Mouse (Mus musculus): Measurements from ENCODE around the gene Slc25a11. TPM values are rescaled to one million over a fixed set of nuclear protein-coding genes. Genes with fewer than 3 reads are reported as not detected.

Slc25a11 gene
- total RNA-seq (2014; rRNA removed) (140 and 159 TPM in 2 replicates), polyA plus RNA-seq (2015; fragmentation: Nextera tagmentation; extraction: Ambion mirVana) (160 and 176 TPM in 2 replicates)

DNA sequence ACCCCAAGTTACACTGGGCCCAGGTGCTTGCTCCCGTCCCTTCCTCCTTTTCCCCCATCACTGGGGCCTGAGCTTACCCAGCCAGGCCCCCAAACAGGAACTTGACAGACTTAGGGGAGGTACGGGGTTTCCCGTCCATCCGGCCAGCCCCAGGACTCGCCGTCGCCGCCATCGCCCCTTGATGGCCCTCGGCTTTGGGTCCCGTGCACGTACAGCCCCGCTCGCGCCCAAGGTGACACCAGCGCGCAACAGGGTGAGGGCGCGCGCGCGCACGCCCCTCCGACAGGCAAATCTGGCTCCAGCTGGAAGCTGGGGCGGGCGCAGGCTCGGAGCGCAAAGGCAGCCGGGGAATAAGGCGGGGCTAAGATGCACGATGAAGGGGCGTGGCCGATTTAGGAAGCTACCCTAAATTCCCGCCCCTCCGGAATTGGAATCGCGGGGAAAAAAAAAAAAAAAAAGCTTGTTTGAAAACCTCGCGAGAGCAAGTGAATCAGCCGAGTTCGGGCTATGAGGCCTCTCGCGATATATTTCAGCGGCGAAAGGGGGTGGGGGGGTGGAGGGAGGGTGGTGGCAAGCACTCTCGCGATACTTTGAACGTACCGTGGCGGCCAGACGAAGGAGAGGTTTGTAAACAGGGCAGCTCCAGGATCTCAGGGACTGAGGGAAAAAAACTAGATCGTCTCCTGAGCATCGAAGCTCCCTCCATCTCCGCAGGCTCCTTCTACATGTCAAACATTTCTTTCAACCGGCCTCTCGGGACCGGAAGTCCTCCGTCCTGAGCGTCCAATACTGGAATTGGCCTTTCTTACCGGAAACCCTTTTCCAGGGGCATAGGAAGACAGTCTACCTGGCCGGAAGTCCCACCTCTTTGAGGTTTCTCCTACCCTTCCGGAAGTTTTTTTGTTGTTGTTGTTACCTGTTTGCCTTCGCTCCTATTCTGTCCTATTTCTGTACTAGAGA is at the start of gene Slc25a11, which contains the start of gene Rnf167:
Gene Slc25a11 (minus strand): TSS at position 789 of the 960 bp plus-strand sequence.
Gene Rnf167 (plus strand): TSS at position 545 of the 960 bp plus-strand sequence.
- peak; percentile 42 for TF ChIP-seq CTCF (IDR thresholded peaks at IDR 0.05)
- peak within 1 kb of the TSS; percentile 87 for H3K9ac ChIP-seq (replicated peaks; ENCODE audit: low read length, poor library complexity, severe bottlenecking)
- peaks cover 39% of the 10 kb centered on the region for H3K36me3 ChIP-seq (ENCODE audit: insufficient read depth, low read length)
- DNase-seq (ENCODE audit: low spot score) = peak; percentile 100
- peaks cover 10% of the 10 kb centered on the region; the same call in 1 of the 2 replicates for H3K4me1 ChIP-seq (ENCODE audit: insufficient read depth, low read length)
- peak within 1 kb of the TSS; percentile 100 for H3K4me2 ChIP-seq (ENCODE audit: low read depth, low read length, poor library complexity, severe bottlenecking)
- H3K4me3 ChIP-seq (ENCODE audit: low read depth, low read length) = peak within 1 kb of the TSS; percentile 79
- ATAC-seq (ENCODE audit: low FRiP score) = peak; percentile 93
- H3K27me3 ChIP-seq (ENCODE audit: insufficient read depth, low read length) = no peaks in the 10 kb centered on the region
- WGBS = under 1% methylated on average over 62 of the region's 63 CpGs
- peak within 1 kb of the TSS; percentile 93 for H3K27ac ChIP-seq (ENCODE audit: low read depth, low read length)
- H3K9me3 ChIP-seq (ENCODE audit: low read length) = no peaks in the 10 kb centered on the region

DNA sequence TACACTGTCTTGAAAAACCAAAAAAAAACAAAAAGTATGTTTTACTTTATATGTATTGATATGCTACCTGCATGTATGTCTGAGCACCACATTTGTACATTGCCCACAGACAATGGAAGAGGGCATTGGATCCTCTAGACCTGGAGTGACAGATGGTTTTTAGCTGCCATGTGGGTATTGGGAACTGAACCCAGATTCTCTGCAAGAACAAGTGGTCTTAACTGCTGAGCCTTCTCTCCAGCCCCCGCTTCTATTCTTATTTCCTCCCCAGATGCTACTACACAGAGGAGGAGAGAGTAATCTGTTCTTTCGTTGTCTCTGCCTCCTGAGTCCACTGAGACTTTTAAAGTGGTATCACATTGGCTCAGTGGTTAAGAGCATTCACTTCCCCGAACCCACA is 46.2 kb upstream of the Slc25a11 start:
- DNase-seq (ENCODE audit: low spot score) (no peak), ATAC-seq (ENCODE audit: low FRiP score) (no peak)
- H3K4me2 ChIP-seq (ENCODE audit: low read depth, low read length, poor library complexity, severe bottlenecking) = no peak overlapping the region
- no peak overlapping the region for H3K4me3 ChIP-seq (ENCODE audit: low read depth, low read length)
- H3K9ac ChIP-seq (replicated peaks; ENCODE audit: low read length, poor library complexity, severe bottlenecking) = no peak overlapping the region
- no peaks in the 10 kb centered on the region for H3K27me3 ChIP-seq (ENCODE audit: insufficient read depth, low read length)
- no peaks in the 10 kb centered on the region for H3K36me3 ChIP-seq (ENCODE audit: insufficient read depth, low read length)
- no peaks in the 10 kb centered on the region for H3K9me3 ChIP-seq (ENCODE audit: low read length)
- H3K4me1 ChIP-seq (ENCODE audit: insufficient read depth, low read length) = peaks cover 4% of the 10 kb centered on the region; the same call in 1 of the 2 replicates
- TF ChIP-seq CTCF (IDR thresholded peaks at IDR 0.05) = no peak
- H3K27ac ChIP-seq (ENCODE audit: low read depth, low read length) = no peak overlapping the region
- 71% methylated on average over 3 of the region's 3 CpGs for WGBS

DNA sequence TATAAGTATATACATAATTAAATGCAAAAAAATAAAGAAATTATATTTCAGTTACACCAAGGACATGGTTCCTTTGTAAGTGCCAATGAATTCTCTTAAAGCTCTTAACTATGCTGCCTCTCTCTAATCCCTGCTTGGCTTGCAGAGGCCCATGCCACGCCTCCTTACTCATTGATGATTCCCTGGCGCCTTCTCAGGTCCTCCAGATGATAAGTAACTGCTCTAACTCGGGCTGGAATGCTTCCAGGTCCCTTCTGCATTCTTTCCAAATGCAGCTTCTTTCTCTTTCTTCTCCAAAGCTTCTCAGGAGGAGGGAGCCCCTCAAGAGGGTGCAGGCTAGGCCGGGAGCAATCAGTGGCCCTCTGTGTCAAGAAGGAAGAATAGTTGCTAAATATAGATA is 42.3 kb upstream of the Slc25a11 start:
- no peak overlapping the region for H3K4me3 ChIP-seq (ENCODE audit: low read depth, low read length)
- no peak for TF ChIP-seq CTCF (IDR thresholded peaks at IDR 0.05)
- H3K4me2 ChIP-seq (ENCODE audit: low read depth, low read length, poor library complexity, severe bottlenecking) = no peak overlapping the region
- no peaks in the 10 kb centered on the region for H3K27me3 ChIP-seq (ENCODE audit: insufficient read depth, low read length)
- peaks cover under 1% of the 10 kb centered on the region; the same call in 1 of the 2 replicates for H3K36me3 ChIP-seq (ENCODE audit: insufficient read depth, low read length)
- no peak for ATAC-seq (ENCODE audit: low FRiP score)
- peaks cover 14% of the 10 kb centered on the region for H3K4me1 ChIP-seq (ENCODE audit: insufficient read depth, low read length)
- WGBS = 53% methylated on average over 4 of the region's 4 CpGs
- DNase-seq (ENCODE audit: low spot score) = no peak
- no peaks in the 10 kb centered on the region for H3K9me3 ChIP-seq (ENCODE audit: low read length)
- H3K27ac ChIP-seq (ENCODE audit: low read depth, low read length) = no peak overlapping the region
- no peak overlapping the region for H3K9ac ChIP-seq (replicated peaks; ENCODE audit: low read length, poor library complexity, severe bottlenecking)

DNA sequence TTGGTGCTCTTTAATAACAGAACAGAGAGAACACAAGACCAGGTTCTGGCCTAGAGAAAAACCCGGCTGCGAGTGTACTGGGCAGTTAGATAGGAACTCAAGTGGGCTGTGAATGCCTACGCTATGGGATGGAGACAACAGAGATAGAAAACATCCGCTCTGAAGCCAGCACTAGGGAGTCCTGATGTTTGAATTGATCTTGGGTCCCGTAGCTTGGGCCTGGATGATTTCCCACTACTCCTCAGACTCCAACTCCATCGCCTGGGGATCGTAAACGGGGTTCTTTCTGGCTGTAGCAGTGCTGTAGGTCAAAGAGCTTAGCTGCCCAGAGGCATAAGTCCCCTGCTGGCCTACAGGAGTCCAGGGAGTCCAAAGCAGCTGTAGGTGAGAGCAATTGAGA is 41.1 kb upstream of the Slc25a11 start:
- Histone ChIP-seq H3K4me1 (ENCODE audit: insufficient read depth, low read length) (peaks cover 14% of the 10 kb centered on the region), H3K27me3 (ENCODE audit: insufficient read depth, low read length) (no peaks in the 10 kb centered on the region), H3K4me3 (ENCODE audit: low read depth, low read length) (peak overlapping the region; percentile 76), H3K36me3 (ENCODE audit: insufficient read depth, low read length) (peaks cover 11% of the 10 kb centered on the region), H3K4me2 (ENCODE audit: low read depth, low read length, poor library complexity, severe bottlenecking) (peak overlapping the region; percentile 59), H3K9me3 (ENCODE audit: low read length) (no peaks in the 10 kb centered on the region), H3K9ac (replicated peaks; ENCODE audit: low read length, poor library complexity, severe bottlenecking) (peak overlapping the region; percentile 89), H3K27ac (ENCODE audit: low read depth, low read length) (peak overlapping the region; percentile 80)
- ATAC-seq (ENCODE audit: low FRiP score) (no peak), DNase-seq (ENCODE audit: low spot score) (peak; percentile 9)
- TF ChIP-seq CTCF (IDR thresholded peaks at IDR 0.05) = no peak
- 9% methylated on average over 8 of the region's 8 CpGs for WGBS

- peak within 1 kb of the TSS; percentile 80 for H3K27ac ChIP-seq (ENCODE audit: low read depth, low read length)
- peak within 1 kb of the TSS; percentile 59 for H3K4me2 ChIP-seq (ENCODE audit: low read depth, low read length, poor library complexity, severe bottlenecking)
- peak within 1 kb of the TSS; percentile 76 for H3K4me3 ChIP-seq (ENCODE audit: low read depth, low read length)
- peak; percentile 66 for TF ChIP-seq CTCF (IDR thresholded peaks at IDR 0.05)
- peak; percentile 81 for ATAC-seq (ENCODE audit: low FRiP score)
- H3K9ac ChIP-seq (replicated peaks; ENCODE audit: low read length, poor library complexity, severe bottlenecking) = peak within 1 kb of the TSS; percentile 89
- 1% methylated on average over 47 of the region's 55 CpGs for WGBS
- peaks cover 14% of the 10 kb centered on the region for H3K4me1 ChIP-seq (ENCODE audit: insufficient read depth, low read length)
- peaks cover 15% of the 10 kb centered on the region for H3K36me3 ChIP-seq (ENCODE audit: insufficient read depth, low read length)
- H3K9me3 ChIP-seq (ENCODE audit: low read length) = no peaks in the 10 kb centered on the region
- H3K27me3 ChIP-seq (ENCODE audit: insufficient read depth, low read length) = no peaks in the 10 kb centered on the region
- peak; percentile 83 for DNase-seq (ENCODE audit: low spot score)
These were observed 40.4 kb upstream of the Slc25a11 start, which contains the start of gene Camta2 for GRCm38 (mm10) chr11:70687601-70688199. Gene Camta2 (minus strand): TSS chr11:70688105.
